Mouse (Mus musculus) mesoderm, embryonic 11.5 days (tissue): ENCODE measurements at regions not wholly inside any gene's neighbourhood (a gene's known extent, or its start where the extent isn't known, plus 50 kb on each side); places are given as distances from the start of the nearest gene placed in this dataset.

Experiments used
- DNase-seq: peaks from one replicate; pipeline ENCODE4 v3.0.0-alpha.2; 2012; ENCODE audit warnings: low read depth, low spot score

DNA sequence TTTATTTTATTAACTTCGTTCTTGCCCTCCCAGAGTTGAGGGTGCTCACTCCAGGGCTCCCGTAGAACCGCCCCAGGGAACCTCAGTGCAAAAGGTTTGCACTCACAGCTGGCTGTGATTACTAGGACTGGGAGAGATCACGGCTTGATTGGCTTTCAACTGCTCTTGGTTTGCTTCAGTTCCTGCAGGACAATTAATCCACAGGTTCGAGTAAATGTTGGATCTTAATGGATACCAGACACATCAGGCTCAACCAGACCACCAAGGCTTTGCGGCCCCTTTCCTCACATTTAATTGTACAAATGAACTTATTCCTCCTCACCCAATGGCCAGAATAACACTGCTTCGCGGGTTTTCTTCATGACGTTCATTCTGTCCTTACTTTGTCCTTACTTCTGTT, 502.9 kb downstream of the Kcnj2 start:
- DNase-seq: no peak

- DNase-seq: peak; percentile 44
Observed at GRCm38 (mm10) chr11:111577883-111578282, 511.9 kb downstream of the Kcnj2 start.

- DNase-seq: no peak
Observed at GRCm38 (mm10) chr11:111582980-111583379, 517.0 kb downstream of the Kcnj2 start.

- DNase-seq: peak; percentile 52
Observed at GRCm38 (mm10) chr11:111583606-111584005, 517.6 kb downstream of the Kcnj2 start.

- no peak for DNase-seq
Observed at GRCm38 (mm10) chr11:111599456-111599855, 533.5 kb downstream of the Kcnj2 start.

DNA sequence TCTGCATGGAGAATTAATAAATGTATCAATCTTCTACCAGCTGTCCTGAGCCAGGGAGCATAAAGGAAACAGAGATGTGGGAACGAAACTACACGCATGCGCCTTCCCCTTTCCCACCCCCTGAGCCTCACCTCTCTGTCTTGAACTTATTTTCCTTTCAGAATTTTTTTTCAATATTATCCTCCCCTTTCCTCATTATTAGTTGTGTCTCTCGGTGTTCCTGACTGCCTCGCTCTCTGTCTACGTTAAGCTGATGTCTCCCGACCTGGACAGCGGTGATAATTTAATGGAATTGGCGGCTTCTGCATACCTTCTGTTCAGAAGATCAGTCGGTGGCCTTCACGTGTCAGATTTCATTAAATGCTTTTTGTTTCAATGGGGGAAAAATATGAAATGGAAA, 539.2 kb downstream of the Kcnj2 start:
- peak; percentile 12 for DNase-seq

DNA sequence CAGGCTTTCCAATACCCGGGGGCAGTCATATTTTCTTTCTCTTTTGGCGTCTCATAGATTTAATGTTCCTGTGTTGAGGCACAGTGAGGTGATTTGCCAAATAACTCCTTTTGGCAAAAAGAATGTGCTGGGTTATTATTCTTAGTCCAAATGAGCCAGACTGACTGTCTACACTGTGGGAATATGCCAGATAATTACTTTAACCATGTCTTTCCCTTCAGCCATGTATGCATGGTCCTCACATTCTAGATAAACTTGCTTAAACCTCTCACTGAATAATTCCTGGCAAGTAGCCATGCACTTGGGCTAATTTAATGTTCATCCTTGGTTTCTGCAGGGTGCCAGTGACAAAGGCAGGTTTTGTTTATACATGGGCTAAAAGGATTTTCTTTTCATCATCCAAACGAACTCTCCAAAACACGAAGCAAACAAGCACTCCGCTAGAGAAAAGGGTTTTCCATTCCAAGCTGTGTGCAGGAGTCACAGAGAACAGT, 544.6 kb downstream of the Kcnj2 start:
- DNase-seq: no peak

- DNase-seq: no peak
Observed at GRCm38 (mm10) chr11:111643603-111644002, 577.6 kb downstream of the Kcnj2 start.

GRCm38 (mm10) chr11:111652882-111653281, 586.9 kb downstream of the Kcnj2 start:
- DNase-seq: peak; percentile 66

DNA sequence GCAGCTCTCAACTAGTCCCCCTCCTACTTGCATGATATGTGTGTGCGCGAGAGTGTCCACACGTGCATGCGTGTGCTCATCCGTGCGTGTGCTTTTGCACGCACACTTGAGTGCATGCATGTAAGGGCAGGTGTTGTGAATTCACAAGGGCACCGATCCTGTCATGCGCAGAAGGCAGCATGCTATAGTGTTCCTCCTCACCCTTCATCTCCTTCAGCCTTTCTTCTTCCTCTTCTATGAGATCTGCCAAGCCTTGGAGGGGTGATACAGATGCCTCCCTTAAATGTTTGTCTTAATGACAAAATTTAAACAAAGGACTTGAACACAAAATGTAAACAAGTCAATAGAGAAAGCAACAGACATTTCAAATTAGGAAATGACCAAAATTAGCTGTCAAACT, 591.8 kb downstream of the Kcnj2 start:
- DNase-seq: no peak

DNA sequence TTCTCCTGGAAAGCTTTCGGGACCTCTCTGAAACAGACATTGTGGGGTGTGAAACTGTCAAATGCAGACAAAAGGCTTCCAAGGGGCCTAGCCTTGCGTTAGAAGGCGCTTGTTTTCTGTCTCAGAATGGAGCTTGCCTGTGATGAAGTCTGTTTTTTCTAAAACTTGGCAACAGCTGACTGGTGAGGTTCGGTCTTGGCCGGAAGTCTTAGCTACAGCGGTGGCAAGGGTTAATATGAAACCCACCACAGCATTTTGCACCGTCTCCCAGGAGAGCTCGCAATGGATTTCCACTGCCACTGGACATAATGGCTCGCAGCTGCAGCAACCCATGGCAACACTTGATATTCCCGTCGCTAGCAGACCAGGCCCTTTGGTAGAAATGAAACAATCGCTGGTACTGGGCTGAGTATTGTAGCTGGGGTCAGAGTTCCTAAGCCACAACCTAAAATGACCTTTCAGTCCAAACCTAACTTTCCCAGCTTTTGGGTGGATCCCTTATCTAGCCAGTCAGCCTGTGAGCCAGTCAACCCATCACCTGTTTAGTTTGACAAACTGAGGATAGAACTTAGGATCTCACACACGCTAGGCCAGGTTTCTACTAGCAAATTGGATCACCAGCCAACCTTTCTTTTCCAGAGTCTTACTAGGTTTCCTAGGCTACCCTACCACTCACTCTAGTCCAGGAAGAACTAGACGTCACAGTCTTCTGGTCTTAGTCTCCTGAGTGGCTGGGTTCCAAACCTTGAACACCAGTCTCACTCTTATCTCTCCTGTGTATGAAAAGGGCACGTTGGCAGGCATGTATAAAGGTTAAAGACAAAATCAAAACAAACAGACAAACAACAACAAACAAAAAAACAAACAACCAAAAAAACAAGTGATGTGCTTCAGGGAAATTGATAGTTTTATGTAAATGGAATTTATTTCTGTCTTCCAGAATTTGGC, 592.7 kb downstream of the Kcnj2 start:
- DNase-seq: peak; percentile 44

DNA sequence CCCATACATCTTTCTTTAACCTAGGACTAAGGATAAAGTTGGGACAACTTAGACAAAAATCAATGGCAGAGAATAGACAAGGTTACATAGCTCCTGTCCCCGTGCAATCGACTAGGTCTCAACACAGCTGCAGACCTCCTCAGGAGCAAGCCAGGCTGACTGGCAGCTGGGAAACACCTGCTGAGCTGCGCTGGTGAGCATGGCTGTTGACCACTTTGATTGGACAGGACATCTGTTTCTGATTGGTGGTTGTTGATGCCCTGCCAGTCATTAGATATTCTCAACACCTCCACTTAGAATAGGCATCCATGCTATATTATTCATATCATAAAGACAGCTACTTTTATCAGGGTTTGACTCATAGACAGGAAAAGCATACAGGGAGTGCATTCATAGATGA, 597.3 kb downstream of the Kcnj2 start:
- DNase-seq: no peak

GRCm38 (mm10) chr11:111666336-111666735, 600.4 kb downstream of the Kcnj2 start:
- no peak for DNase-seq

GRCm38 (mm10) chr11:111671865-111672264, 605.9 kb downstream of the Kcnj2 start:
- no peak for DNase-seq

DNA sequence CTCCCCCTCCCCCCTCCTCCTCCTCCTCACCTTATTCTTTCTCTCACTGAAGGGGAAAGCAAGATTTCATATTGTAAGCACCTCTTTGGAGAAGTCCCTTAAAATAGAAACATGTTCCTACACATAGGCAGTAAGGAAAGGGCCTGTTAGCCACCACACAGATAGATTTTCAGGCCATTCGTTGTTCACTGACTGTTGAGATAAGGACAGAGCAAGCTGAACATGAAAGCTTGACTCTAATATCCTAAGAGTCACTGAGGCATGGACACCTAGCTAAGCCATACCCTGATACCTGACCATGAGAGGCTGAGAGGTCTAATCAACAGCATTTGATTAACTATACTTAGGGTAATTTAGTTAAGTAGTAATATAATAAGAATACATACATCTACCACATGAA, 609.7 kb downstream of the Kcnj2 start:
- DNase-seq: no peak

GRCm38 (mm10) chr11:111682341-111682740, 616.4 kb downstream of the Kcnj2 start:
- DNase-seq: no peak

DNA sequence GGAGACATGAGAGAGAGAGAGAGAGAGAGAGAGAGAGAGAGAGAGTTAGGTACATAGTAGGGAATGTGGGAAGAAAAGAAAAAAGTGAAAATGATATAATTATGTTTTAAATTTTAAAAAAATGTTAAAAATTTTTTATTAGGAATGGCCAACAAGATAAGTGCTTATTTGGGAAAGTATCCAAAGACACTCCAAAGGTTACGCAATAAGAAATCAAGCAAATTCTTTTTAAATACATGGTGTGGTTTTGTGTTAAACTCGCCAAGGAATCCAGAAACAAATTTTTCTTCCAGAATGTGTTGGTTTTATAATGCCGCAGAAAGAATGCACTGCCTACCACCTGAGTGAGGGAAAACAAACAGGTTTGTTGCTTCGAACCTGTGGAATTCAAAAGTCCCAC, 617.9 kb downstream of the Kcnj2 start:
- no peak for DNase-seq

- DNase-seq: no peak
Observed at GRCm38 (mm10) chr11:111687769-111688168, 621.8 kb downstream of the Kcnj2 start.

DNA sequence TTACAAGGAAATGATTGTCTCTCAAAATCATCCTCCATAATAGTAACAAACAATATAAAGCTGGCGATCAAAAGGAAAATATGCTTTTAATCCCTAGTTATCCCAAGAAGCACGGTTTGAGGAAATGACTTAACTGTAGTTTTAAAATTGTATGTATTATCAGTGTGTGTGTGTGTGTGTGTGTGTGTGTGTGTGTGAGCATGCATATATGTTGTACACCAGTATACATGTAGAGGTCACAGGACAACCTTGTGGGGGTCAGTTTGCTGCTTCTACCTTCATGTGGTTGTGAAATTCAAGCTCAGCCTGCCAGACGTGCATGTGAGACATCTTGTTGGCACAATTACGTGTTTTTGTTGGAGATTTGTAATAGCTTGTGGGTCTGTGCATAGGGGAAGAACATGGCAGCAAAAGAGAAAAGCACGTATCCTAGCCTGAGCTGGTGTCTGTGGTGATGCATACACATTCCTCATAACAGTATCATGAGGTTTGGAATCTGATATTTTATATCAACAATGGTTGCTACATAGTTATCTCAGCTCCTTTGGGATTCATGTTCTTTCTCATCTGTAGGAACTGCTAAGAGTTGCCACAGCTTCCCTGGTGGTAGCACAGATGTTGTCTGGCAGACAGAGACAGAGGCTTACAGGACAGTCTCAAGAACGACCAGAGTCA, 622.4 kb downstream of the Kcnj2 start:
- DNase-seq: no peak

DNA sequence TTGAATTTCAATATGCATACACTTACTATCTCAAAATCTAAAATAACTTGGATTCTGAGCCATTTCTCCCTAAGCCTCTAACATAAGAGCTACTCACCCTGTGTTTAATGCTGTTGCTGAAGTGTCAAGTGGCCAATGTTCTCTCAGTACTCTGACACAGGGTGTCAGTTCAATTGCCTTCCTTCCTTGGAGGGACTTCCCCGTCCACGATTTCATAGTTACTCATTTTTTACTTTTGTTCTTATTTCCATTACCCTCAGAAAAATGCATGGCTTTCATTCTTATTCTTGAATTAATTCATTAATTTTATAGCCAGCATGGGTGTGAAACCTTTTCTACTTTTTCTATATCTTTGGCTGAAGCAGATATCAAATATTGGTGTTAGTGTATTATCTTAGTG, 623.9 kb downstream of the Kcnj2 start:
- DNase-seq: no peak

GRCm38 (mm10) chr11:111691512-111691911, 625.5 kb downstream of the Kcnj2 start:
- DNase-seq: no peak

DNA sequence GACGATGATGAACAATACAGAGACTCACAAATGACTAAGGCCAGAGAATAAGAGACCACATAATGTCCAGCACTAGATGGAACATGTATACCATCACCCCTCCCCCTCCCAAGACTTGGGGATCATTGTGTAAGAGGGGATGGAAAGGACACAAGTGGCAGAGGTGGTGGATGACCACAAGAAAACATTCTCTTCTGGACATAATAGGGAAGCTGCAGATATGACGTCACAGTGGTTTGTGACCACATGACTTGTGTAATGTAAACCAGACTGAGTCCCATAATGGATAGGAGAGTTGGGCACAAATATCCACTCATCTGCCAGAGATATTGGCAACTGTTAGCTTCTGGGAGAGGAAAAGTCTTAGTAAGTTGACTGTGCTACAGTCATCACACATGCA, 630.7 kb downstream of the Kcnj2 start:
- DNase-seq: no peak

- DNase-seq: no peak
Observed at GRCm38 (mm10) chr11:111699862-111700261, 633.9 kb downstream of the Kcnj2 start.
